Mouse (Mus musculus) stomach, embryonic 14.5 days (tissue): Measurements from ENCODE around the gene Sctr. TPM values are rescaled to one million over a fixed set of nuclear protein-coding genes. Genes with fewer than 3 reads are reported as not detected.

Source experiments
- ATAC-seq: fragments of 200-750 bp; cut with Nextera tagmentation; 2 replicates; pipeline ENCODE4 v1.8.0; 2017; ENCODE audit warnings: low read depth, moderate TSS enrichment; ENCODE audit not compliant: insufficient number of reproducible peaks, insufficient read depth, low FRiP score
- H3K27ac ChIP-seq: fragments of 300-500 bp; sonication (generic); 2 replicates; pipeline ENCODE4 v1.5.1; 2014; ENCODE audit warnings: mild to moderate bottlenecking, low read length, moderate library complexity, mixed read lengths
- H3K27me3 ChIP-seq: fragments of 300-500 bp; sonication (generic); 2 replicates; pipeline ENCODE4 v1.6.1; 2014; ENCODE audit warnings: low read length, control low read depth, mixed read lengths; ENCODE audit not compliant: control insufficient read depth, insufficient read depth
- H3K36me3 ChIP-seq: fragments of 300-500 bp; sonication (generic); 2 replicates; pipeline ENCODE4 v1.6.1; 2014; ENCODE audit warnings: mild to moderate bottlenecking, control low read depth, low read length, moderate library complexity, mixed read lengths; ENCODE audit not compliant: control insufficient read depth, insufficient read depth
- H3K4me1 ChIP-seq: fragments of 300-500 bp; sonication (generic); 2 replicates; pipeline ENCODE4 v1.6.1; 2014; ENCODE audit warnings: low read length, control low read depth, mixed read lengths; ENCODE audit not compliant: control insufficient read depth, insufficient read depth
- H3K4me2 ChIP-seq: fragments of 300-500 bp; sonication (generic); replicated peaks from 2 replicates; pipeline ENCODE4 v1.6.1; 2014; ENCODE audit warnings: low read depth, low read length, control low read depth
- H3K4me3 ChIP-seq: fragments of 300-500 bp; sonication (generic); 2 replicates; pipeline ENCODE4 v1.5.1; 2014; ENCODE audit warnings: low read depth, low read length, control low read depth
- H3K9ac ChIP-seq: fragments of 300-500 bp; sonication (generic); replicated peaks from 2 replicates; pipeline ENCODE4 v1.6.1; 2014; ENCODE audit warnings: low read depth, mild to moderate bottlenecking, control low read depth, low read length, moderate library complexity, mixed read lengths
- H3K9me3 ChIP-seq: fragments of 300-500 bp; sonication (generic); 2 replicates; pipeline ENCODE4 v1.6.1; 2016; ENCODE audit warnings: low read depth, low read length, control low read depth; ENCODE audit not compliant: control insufficient read depth
- WGBS: fragments of 180-500 bp; shearing (Covaris S2); extraction: QIAGEN DNeasy Blood & Tissue Kit; methylation state at CpG from one replicate; pipeline ENCODE4 v1.1.7; 2014; 5-methylcytosine and 5-hydroxymethylcytosine counted together
- polyA plus RNA-seq: library from polyadenylated mRNA; unstranded; fragments of >200 nt; fragmentation: Nextera tagmentation; extraction: Ambion mirVana; gene quantifications from 2 replicates; pipeline ENCODE4 v1.2.1, GENCODE M21; 2014

Sctr gene
- polyA plus RNA-seq, 1 experiment from 2014 or later, result 2.0 TPM

DNA sequence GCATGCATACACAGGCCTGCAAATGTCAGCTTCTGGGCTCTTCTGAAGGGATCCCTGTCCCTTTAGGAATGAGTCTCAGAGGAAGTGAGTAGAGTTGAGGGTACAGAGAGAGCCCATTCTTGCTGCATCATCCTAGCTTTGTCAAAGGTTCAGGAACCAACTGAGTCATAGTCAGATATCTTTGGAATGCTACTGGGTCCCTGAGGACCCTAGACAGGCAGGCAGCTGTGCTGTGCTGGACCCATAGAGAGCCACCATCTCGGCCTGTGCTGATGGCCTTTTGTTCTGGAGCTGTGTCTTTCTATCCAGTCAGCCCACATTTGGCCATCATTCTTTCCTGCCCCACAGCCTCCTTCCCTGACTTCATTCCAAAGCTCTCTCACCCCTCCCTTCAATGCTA lies 28.1 kb downstream of the Sctr start:
- no peaks in the 10 kb centered on the region for H3K36me3 ChIP-seq
- H3K4me3 ChIP-seq, result no peak overlapping the region
- no peaks in the 10 kb centered on the region for H3K27me3 ChIP-seq
- H3K4me1 ChIP-seq, result no peaks in the 10 kb centered on the region
- ATAC-seq, result no peak
- WGBS, result 72% methylated on average over 1 of the region's 1 CpGs
- H3K9me3 ChIP-seq, result no peaks in the 10 kb centered on the region
- no peak overlapping the region for H3K9ac ChIP-seq
- no peak overlapping the region for H3K4me2 ChIP-seq
- H3K27ac ChIP-seq, result no peak overlapping the region

- Histone ChIP-seq H3K9me3 (no peaks in the 10 kb centered on the region), H3K4me3 (no peak overlapping the region), H3K4me1 (no peaks in the 10 kb centered on the region), H3K27me3 (no peaks in the 10 kb centered on the region), H3K9ac (no peak overlapping the region), H3K4me2 (no peak overlapping the region), H3K36me3 (no peaks in the 10 kb centered on the region), H3K27ac (no peak overlapping the region)
- ATAC-seq, result no peak
- WGBS, result 76% methylated on average over 7 of the region's 7 CpGs
Measured at GRCm38 (mm10) chr1:120035456-120036034, 28.9 kb downstream of the Sctr start.

- no peaks in the 10 kb centered on the region for H3K9me3 ChIP-seq
- H3K36me3 ChIP-seq, result no peaks in the 10 kb centered on the region
- H3K4me1 ChIP-seq, result no peaks in the 10 kb centered on the region
- ATAC-seq, result no peak
- WGBS, result 63% methylated on average over 9 of the region's 9 CpGs
- no peak overlapping the region for H3K4me2 ChIP-seq
- H3K4me3 ChIP-seq, result no peak overlapping the region
- H3K9ac ChIP-seq, result no peak overlapping the region
- no peak overlapping the region for H3K27ac ChIP-seq
- no peaks in the 10 kb centered on the region for H3K27me3 ChIP-seq
Measured at GRCm38 (mm10) chr1:120037021-120037683, 30.5 kb downstream of the Sctr start.

DNA sequence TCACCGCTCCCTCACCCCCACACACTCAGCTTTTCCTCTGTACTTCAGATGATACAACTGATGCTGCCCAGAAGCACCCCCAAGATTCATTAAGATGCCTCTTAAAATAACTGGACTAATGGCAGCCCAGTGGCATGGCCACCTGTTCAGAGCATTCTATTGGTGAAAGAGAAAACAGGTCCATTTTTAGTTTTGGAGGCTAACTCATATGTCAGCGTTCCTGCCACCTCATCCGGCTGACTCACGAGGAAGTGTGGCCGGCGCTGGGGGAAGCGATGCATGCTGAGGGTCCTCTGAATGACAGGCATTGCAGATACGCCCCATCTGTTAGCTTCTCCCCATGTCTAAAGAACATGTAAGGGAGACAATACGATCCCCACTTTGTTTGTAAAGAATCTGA lies 31.9 kb downstream of the Sctr start:
- H3K9me3 ChIP-seq, result no peaks in the 10 kb centered on the region
- no peak overlapping the region for H3K27ac ChIP-seq
- H3K36me3 ChIP-seq, result no peaks in the 10 kb centered on the region
- no peak overlapping the region for H3K4me3 ChIP-seq
- H3K4me2 ChIP-seq, result no peak overlapping the region
- no peak overlapping the region for H3K9ac ChIP-seq
- no peak for ATAC-seq
- 81% methylated on average over 9 of the region's 9 CpGs for WGBS
- no peaks in the 10 kb centered on the region for H3K4me1 ChIP-seq
- H3K27me3 ChIP-seq, result no peaks in the 10 kb centered on the region

- Histone ChIP-seq H3K36me3 (no peaks in the 10 kb centered on the region), H3K27ac (no peak overlapping the region), H3K27me3 (no peaks in the 10 kb centered on the region), H3K4me3 (no peak overlapping the region), H3K4me2 (no peak overlapping the region), H3K9ac (no peak overlapping the region), H3K4me1 (no peaks in the 10 kb centered on the region), H3K9me3 (no peaks in the 10 kb centered on the region)
- ATAC-seq, result no peak
- WGBS, result 74% methylated on average over 8 of the region's 8 CpGs
Measured at GRCm38 (mm10) chr1:120042421-120042820, 35.7 kb downstream of the Sctr start.

DNA sequence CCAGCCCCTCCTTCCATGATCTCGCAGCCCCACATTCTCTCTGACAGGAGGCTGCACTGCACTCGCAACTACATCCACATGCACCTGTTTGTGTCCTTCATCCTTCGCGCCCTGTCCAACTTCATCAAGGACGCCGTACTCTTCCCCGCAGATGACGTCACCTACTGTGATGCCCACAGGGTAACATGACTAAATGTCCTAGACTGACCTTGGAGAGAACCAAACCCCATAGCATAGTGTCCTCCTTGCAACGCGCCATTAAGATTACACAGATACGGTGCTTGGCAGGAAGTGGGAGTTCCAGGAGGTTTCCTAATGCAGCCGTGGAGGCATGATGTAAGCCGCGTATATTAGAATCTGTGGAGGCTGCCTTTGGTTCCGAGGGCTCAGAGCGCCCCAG lies 37.9 kb downstream of the Sctr start:
- no peak overlapping the region for H3K27ac ChIP-seq
- H3K4me1 ChIP-seq, result no peaks in the 10 kb centered on the region
- no peaks in the 10 kb centered on the region for H3K9me3 ChIP-seq
- H3K36me3 ChIP-seq, result no peaks in the 10 kb centered on the region
- H3K4me2 ChIP-seq, result no peak overlapping the region
- WGBS, result 82% methylated on average over 16 of the region's 16 CpGs
- H3K9ac ChIP-seq, result no peak overlapping the region
- ATAC-seq, result no peak
- no peaks in the 10 kb centered on the region for H3K27me3 ChIP-seq
- H3K4me3 ChIP-seq, result no peak overlapping the region

- Histone ChIP-seq H3K4me3 (no peak overlapping the region), H3K4me1 (no peaks in the 10 kb centered on the region), H3K9ac (no peak overlapping the region), H3K27ac (no peak overlapping the region), H3K9me3 (no peaks in the 10 kb centered on the region), H3K36me3 (no peaks in the 10 kb centered on the region), H3K27me3 (no peaks in the 10 kb centered on the region), H3K4me2 (no peak overlapping the region)
- ATAC-seq, result no peak
Measured at GRCm38 (mm10) chr1:120047325-120047724, 40.6 kb downstream of the Sctr start.

DNA sequence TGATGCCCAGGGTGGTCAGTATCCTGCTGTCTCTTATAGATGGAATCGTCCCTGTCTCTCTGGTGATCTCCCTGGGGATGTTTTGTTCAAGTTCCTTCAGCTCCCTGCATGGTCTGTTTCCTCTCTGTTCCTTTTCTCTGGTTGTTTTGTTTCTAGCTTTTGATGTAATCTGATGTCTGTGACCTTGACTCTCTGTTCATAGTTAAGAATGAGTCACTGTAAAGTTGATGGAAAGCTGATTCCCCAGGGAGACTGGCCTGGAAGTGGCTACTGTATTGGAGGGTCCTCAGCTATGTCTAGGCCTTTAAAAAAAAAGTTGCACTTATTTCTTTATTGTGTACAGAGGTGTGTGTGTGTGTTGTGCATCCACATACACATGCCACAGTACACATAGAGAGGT lies 44.4 kb downstream of the Sctr start:
- Histone ChIP-seq H3K9ac (no peak overlapping the region), H3K9me3 (no peaks in the 10 kb centered on the region), H3K4me1 (no peaks in the 10 kb centered on the region), H3K27me3 (no peaks in the 10 kb centered on the region), H3K27ac (no peak overlapping the region), H3K36me3 (no peaks in the 10 kb centered on the region), H3K4me3 (no peak overlapping the region), H3K4me2 (no peak overlapping the region)
- 67% methylated on average over 1 of the region's 1 CpGs for WGBS
- ATAC-seq, result no peak

DNA sequence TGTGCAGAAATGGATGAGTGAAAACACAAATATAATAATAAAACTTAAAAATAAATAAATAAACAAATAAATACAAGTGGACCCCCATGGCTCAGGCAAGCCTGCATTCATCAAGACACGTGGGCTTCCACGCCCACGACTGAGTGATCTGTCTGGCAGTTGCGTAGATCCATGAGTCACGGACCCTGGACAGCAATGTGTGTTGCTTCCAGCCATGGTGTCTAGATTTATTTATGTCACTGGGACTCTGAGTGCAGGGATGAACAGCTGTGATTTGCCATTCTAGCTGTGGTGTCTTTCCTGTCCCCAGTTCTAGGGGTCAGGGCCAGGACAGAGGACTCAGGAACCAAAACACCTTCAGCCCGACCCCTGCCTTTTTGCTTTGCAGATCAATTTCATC lies 48.3 kb downstream of the Sctr start:
- no peak overlapping the region for H3K9ac ChIP-seq
- no peak overlapping the region for H3K27ac ChIP-seq
- no peak overlapping the region for H3K4me3 ChIP-seq
- 71% methylated on average over 6 of the region's 6 CpGs for WGBS
- ATAC-seq, result no peak
- no peaks in the 10 kb centered on the region for H3K27me3 ChIP-seq
- H3K4me1 ChIP-seq, result no peaks in the 10 kb centered on the region
- no peak overlapping the region for H3K4me2 ChIP-seq
- no peaks in the 10 kb centered on the region for H3K9me3 ChIP-seq
- no peaks in the 10 kb centered on the region for H3K36me3 ChIP-seq
